Mouse (Mus musculus) embryonic fibroblast, embryonic 13.5 days (primary cell): ENCODE data around the gene 1700017B05Rik.

Source experiments
- CTCF ChIP-seq: IDR thresholded peaks from 2 replicates; pipeline ENCODE4 v1.5.1; 2011; ENCODE audit warnings: mild to moderate bottlenecking, control low read depth, low read length, moderate library complexity, borderline replicate concordance; ENCODE audit not compliant: insufficient read depth
- POLR2A ChIP-seq: IDR thresholded peaks from 2 replicates; pipeline ENCODE4 v1.6.1; 2011; ENCODE audit warnings: low read depth, mild to moderate bottlenecking, control low read depth, low read length, moderate library complexity

- TF ChIP-seq CTCF (no peak), POLR2A (no peak)
Observed at GRCm38 (mm10) chr9:57261516-57261912, 898 bp downstream of the 1700017B05Rik start.
